Mouse (Mus musculus) induced T-regulatory cell, adult 2 months (primary cell): ENCODE data around the gene Astn1.

ENCODE experiments used
- DNase-seq: peaks from one replicate; pipeline ENCODE4 v3.0.0-alpha.2; 2012; ENCODE audit warnings: low read depth

Astn1 gene

GRCm38 (mm10) chr1:158414198-158414597 is 52.1 kb downstream of the Astn1 start:
- no peak for DNase-seq

GRCm38 (mm10) chr1:158421451-158421850 is 59.4 kb downstream of the Astn1 start:
- no peak for DNase-seq

- no peak for DNase-seq
Measured at GRCm38 (mm10) chr1:158422739-158423138, 60.7 kb downstream of the Astn1 start.

- no peak for DNase-seq
Measured at GRCm38 (mm10) chr1:158446071-158446470, 84.0 kb downstream of the Astn1 start.

- DNase-seq = no peak
Measured at GRCm38 (mm10) chr1:158447956-158448355, 85.9 kb downstream of the Astn1 start.

GRCm38 (mm10) chr1:158452675-158453074 is 90.6 kb downstream of the Astn1 start:
- DNase-seq = no peak

GRCm38 (mm10) chr1:158453587-158453986 is 91.5 kb downstream of the Astn1 start:
- DNase-seq = no peak

GRCm38 (mm10) chr1:158463975-158464374 is 101.9 kb downstream of the Astn1 start:
- DNase-seq = no peak

- no peak for DNase-seq
Measured at GRCm38 (mm10) chr1:158465286-158465685, 103.2 kb downstream of the Astn1 start.

GRCm38 (mm10) chr1:158477841-158478240 is 115.8 kb downstream of the Astn1 start:
- no peak for DNase-seq

GRCm38 (mm10) chr1:158480285-158480684 is 118.2 kb downstream of the Astn1 start:
- no peak for DNase-seq

- DNase-seq = no peak
Measured at GRCm38 (mm10) chr1:158483733-158484132, 121.7 kb downstream of the Astn1 start.

- DNase-seq = no peak
Measured at GRCm38 (mm10) chr1:158489521-158490021, 127.5 kb downstream of the Astn1 start.

- DNase-seq = no peak
Measured at GRCm38 (mm10) chr1:158490175-158490574, 128.1 kb downstream of the Astn1 start.

GRCm38 (mm10) chr1:158493289-158493688 is 131.2 kb downstream of the Astn1 start:
- no peak for DNase-seq

- no peak for DNase-seq
Measured at GRCm38 (mm10) chr1:158500140-158500539, 138.1 kb downstream of the Astn1 start.

- DNase-seq = no peak
Measured at GRCm38 (mm10) chr1:158501019-158501418, 138.9 kb downstream of the Astn1 start.

GRCm38 (mm10) chr1:158507610-158508009 is 145.5 kb downstream of the Astn1 start:
- no peak for DNase-seq

- no peak for DNase-seq
Measured at GRCm38 (mm10) chr1:158509112-158509855, 147.2 kb downstream of the Astn1 start.

GRCm38 (mm10) chr1:158510478-158511207 is 148.6 kb downstream of the Astn1 start:
- no peak for DNase-seq

- no peak for DNase-seq
Measured at GRCm38 (mm10) chr1:158512089-158512488, 150.0 kb downstream of the Astn1 start.

- DNase-seq = no peak
Measured at GRCm38 (mm10) chr1:158512636-158513035, 150.6 kb downstream of the Astn1 start.

- DNase-seq = no peak
Measured at GRCm38 (mm10) chr1:158513572-158513971, 151.5 kb downstream of the Astn1 start.
